Mouse (Mus musculus): ENCODE data around the gene Hoxd13. TPM values are rescaled to one million over a fixed set of nuclear protein-coding genes. Genes with fewer than 3 reads are reported as not detected.

The Hoxd13 gene
- total RNA-seq, 2 experiments from 2014 or later = not detected

DNA sequence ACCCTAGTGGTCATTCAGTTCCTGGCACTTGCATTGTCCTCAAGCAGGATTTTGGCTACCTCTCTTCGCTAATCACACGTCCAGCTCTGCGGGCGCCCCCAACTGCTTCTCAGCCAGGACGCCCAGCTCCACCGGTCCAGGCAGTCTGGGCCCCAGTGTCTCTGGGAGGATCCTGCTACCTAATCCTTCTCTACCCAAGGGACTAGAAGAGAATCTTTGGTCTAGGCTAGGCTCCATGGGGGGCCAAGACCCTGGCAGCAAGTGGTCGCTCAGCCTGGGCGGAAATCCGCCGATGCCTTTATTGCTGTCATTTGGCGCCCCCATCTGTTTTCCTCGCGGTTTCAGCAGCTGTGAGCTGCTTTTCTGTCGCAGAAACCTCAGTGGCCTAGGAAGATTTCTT, 6.4 kb upstream of the Hoxd13 start:
- peak in 1 of 2 experiments; percentile 61 for DNase-seq

DNA sequence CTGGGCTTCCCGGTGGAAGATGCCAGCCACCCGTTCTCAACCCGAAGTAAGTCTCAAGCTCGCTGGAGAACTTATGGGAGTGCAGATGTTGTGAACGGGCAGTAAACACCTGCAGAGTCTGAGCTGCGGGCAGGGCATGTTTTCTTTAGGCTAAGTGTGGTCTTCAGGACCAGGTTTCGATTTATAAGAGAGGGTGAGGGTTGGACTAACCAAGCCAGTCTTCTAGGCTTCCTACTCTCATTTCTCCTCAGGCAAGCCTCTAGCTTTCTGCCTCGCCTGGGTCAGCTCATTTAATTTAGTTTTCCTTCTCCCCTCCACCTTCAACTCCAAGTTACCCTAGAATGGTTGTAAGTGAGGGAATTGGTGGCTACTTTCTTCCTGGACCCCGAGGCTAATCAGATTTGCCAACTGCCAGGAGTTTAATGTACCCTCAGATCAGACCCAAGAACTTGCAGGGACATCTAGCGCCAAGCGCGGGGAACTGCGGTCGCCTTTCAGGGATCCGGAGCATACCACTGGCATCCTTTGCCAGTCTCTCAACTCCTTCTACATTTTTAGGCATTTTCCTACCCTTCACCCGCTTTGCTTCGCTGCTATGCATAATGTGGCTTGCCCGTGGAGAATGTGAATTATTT, 4.7 kb upstream of the Hoxd13 start:
- no peak for DNase-seq

DNA sequence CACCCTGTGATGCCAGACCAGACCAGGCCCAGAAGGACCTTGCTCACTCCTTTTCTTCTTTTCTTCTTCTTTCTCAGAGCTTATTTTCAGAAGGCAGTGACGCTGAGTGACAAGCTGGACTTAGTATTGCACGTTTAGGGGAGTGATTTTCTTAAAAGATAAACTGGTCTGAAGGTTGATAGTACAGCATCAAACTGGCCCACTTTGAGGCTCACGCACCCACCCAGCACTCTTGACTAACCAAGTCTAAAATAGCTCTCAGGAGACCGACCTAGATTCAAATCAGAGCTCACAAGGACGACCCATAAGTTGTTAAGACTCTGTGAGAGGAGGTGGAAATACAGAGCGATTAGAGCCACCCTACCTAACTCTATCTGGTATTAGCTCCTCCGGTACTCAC, 1.7 kb upstream of the Hoxd13 start:
- DNase-seq = no peak

DNA sequence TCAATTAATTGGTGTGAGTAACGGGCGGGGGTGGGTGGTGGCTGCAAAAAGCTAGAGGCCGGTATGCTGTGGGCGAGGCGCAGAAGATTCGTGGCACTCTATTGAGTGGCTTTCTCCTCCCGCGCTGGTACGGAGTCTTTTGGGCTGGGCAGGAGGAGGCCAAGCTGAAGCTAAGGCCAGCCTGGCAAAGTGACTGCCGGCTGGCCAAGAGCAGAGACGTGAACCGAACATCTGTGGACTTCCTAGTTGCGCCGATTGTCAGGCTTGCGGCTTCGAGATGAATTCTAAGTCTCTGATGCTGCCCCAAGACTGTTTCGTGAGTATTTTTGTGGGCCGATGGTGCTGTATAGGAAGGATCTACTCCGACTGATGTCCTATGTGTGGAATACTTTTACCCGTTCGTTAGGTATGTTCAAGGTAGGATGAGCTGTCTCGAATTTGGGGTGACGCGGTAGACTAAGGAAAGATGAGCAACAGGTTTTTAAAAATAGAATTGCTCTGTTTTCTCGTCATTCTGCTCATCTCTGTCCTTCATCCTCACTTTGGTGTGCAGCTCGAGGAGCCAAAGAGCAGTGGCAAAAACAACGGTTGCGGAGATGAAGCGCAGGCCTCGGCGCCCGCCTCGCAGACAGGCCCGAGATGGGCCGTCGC, 794 bp upstream of the Hoxd13 start:
- DNase-seq = no peak

DNA sequence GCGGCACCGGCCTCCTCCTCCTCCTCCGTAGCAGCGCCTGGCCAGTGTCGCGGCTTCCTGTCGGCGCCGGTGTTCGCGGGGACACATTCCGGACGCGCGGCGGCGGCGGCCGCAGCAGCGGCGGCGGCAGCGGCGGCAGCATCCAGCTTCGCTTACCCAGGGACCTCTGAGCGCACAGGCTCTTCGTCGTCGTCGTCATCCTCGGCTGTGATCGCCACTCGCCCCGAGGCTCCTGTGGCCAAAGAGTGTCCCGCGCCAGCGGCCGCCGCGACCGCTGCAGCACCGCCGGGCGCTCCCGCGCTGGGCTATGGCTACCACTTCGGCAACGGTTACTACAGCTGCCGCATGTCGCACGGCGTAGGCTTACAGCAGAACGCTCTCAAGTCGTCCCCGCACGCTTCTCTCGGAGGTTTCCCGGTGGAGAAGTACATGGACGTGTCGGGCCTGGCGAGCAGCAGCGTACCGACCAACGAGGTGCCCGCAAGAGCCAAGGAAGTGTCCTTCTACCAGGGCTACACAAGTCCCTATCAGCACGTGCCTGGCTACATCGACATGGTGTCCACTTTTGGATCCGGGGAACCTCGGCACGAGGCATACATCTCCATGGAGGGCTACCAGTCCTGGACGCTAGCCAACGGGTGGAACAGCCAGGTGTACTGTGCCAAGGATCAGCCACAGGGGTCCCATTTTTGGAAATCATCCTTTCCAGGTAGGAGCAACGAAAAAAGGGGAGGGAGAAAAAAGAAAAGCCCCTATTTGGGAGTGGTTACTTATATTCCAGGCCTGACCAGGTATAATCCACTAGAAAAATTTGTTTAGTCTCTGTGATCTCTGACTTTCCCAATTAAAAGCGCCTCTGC, 490 bp downstream of the Hoxd13 start:
- no peak for DNase-seq

DNA sequence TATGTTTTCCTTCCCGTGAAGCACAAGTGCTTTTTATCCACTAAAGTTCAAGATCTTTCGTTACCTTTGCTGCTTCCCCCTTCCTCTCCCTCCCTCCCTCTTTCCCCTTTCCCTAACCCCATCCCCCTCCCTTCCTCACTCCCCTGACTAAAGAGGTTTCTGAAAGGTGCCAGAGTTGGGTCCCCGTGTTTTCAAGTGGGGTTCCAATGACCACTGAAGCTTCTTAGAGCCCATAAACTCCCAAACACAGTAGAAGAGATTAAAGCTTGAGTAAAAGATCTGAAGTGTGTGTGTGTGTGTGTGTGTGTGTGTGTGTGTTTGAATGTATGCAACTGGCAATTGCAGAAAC, 1.1 kb downstream of the Hoxd13 start:
- no peak for DNase-seq

DNA sequence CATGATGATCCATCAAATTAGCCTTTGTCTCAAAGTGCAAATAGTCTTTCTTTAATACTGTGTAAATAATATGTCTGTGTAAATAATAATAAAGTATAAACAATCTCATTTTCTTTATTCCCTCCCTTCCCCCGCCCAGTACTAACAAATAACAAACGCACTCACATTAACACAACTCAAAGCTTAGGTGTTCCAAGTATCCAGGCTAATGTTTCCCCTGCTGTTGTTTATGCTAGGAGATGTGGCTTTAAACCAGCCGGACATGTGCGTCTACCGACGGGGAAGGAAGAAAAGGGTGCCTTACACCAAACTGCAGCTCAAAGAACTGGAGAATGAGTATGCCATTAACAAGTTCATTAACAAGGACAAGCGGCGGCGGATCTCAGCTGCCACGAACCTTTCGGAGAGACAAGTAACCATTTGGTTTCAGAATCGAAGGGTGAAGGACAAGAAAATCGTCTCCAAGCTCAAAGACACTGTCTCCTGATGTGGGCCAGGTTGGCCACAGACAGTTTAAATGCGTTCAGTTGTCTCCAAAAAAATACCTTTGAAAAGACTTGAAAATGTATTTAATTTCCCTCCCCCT, 1.6 kb downstream of the Hoxd13 start:
- DNase-seq = no peak

DNA sequence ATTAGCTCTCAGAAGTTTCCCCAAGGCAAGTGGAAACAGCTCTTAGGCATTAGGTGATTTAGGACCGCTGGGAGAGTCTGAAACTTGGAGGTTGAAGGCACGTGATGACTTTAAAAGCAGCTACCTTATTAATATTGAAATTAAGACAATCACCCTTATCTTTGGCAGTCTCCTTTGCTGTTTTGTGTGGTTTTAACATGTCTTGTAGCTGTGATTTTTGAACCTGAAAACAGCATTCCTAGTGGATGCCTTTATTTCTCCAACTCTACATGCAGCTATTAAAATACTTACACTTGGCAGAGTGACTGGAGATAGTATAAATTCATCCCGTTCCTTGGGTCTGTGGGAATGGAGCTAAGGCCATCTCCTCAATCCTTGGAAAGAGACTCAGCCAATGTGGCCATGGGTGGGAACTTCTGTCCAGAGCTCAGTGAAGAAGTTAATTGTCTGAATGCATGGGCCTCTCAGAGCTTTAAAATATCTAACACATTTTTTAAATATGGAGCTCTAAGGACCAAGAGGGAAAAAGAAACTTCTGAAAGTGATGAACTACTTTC, 2.6 kb downstream of the Hoxd13 start:
- DNase-seq = no peak

DNA sequence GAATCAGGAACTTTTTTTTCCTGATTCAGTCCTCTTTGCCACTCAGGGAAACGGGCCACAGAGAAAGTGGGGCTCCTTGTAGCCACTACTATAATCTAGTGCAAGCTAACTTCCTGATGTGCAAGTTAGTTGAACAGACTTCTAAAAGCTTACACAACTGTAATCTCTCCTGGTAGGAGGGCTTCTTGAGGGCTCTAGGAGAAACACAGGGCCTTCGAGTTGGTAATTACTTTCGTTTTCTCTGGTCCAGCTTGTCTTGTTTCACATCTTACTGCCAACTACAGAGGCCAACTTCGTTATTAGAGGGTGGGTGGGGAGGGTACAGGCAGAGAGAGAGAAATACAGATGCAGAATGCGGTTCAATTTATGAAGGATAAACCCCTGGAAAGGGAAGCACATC, 3.7 kb downstream of the Hoxd13 start:
- DNase-seq = no peak

DNA sequence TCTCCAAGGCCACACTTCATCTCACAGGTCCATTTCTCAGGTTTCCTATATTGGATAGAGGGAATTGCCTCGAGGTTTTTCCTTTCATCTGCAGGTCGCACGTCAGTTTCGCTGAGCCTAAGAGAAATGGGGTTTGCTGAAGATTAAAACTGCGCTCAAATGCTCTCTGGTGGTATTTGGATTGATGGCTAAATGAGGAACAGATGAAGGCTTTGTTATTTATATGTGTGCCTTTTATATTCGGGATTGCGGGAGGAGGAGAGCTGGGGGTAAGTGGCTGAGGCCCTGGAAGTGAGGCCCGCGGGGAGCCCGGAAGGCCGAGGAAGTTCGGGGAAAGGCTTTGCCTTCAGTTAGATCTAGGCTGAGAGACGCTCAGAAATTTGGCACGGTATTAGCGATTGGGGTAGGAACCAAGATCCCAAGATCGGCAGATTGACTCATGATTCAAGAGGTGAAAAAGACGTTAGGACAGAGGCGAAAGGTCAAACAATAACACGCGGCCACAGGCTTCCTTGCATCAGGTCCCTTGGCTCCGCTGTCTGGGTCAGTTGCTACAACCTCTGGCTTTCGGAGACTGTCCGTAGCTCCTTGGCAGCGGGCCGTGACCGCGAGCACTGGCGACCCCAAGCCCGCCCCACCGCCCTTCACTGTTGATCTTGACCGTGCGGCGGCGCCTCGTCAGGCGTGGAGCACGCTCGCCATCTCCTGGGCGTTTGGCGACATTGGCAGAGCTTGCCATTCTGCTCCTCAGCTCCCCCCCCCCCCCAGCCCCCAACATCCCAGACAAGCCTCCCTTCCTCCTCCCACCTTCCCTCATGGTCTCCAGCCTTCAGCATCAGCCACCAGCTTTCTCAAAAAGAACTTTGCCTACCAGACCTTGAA, 4.6 kb downstream of the Hoxd13 start:
- DNase-seq = no peak

DNA sequence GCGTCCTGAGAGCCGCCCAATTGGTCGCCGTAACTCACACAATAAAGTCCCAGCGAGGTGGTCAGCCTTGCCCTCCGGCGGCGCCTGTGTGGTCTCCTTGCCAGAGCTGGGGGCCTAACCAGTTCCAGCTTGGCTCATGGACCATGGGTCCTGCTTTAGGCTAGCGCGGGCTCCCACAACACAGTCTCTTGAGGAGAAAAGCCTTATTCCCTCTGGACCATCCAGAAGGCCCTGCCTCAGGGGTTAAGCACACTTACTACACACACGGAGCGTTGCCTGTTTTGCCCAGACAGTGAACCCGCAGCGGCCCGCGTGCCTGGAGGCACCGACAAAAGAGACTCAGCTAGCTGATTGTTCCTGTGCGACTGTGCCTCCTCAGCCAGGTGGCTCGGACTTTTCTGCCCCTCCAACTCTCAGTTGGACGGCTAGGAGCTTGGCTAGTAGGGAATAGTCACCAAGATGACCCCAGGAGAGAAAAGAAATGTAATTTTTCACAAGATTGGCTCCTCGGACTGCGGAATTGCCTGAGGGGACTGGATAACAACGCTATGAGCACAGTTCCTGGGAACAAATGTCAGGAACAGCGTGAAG, 5.8 kb downstream of the Hoxd13 start:
- no peak for DNase-seq

DNA sequence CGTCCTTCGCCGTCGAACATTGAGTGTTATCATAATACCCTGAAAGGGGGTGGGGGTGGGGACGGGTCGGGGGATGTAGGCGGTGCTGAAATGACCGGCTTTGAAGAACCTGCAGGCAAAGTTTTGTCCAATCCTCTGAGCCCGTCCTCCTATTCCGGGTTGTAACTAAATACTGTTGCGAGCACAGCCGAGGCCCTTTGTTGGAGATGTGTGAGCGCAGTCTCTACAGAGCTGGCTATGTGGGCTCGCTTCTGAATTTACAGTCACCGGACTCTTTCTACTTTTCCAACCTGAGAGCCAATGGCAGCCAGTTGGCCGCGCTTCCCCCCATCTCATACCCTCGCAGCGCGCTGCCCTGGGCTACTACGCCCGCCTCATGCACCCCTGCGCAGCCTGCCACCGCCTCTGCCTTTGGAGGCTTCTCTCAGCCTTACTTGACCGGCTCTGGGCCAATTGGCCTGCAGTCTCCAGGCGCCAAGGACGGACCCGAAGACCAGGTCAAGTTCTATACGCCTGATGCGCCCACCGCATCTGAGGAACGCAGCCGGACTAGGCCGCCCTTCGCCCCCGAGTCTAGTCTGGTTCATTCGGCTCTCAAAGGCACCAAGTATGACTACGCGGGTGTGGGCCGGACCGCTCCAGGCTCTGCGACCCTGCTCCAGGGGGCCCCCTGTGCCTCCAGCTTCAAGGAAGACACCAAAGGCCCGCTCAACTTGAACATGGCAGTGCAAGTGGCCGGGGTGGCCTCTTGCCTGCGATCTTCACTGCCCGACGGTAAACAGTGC, 7.0 kb downstream of the Hoxd13 start, which contains the start of gene Hoxd12:
Gene Hoxd12 (plus strand): TSS at position 133 of the 785 bp plus-strand sequence.
- no peak for DNase-seq

DNA sequence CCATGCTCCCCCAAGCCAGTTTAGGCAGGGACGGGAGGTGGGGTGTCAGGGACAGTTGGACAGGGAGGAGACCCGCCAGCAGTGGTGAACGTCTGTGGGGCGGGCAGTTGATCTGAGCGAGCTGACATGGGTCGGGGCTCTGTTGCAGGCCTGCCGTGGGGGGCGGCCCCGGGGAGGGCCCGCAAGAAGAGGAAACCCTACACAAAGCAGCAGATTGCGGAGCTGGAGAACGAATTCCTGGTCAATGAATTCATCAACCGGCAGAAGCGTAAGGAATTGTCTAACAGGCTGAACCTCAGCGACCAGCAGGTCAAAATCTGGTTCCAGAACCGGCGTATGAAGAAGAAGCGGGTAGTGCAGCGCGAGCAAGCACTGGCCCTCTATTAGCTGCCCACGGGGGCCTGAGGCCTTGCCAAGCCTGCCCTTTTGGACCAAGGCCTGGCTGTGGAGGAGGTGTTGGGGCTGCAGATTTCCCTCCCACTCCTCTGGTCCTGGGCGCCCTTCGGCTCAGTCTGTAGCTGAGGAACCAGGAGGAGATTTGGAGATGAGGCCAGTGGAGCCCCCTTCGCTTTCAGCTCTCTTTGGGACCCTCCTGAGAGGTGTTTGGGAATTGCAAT, 7.7 kb downstream of the Hoxd13 start:
- DNase-seq = no peak

DNA sequence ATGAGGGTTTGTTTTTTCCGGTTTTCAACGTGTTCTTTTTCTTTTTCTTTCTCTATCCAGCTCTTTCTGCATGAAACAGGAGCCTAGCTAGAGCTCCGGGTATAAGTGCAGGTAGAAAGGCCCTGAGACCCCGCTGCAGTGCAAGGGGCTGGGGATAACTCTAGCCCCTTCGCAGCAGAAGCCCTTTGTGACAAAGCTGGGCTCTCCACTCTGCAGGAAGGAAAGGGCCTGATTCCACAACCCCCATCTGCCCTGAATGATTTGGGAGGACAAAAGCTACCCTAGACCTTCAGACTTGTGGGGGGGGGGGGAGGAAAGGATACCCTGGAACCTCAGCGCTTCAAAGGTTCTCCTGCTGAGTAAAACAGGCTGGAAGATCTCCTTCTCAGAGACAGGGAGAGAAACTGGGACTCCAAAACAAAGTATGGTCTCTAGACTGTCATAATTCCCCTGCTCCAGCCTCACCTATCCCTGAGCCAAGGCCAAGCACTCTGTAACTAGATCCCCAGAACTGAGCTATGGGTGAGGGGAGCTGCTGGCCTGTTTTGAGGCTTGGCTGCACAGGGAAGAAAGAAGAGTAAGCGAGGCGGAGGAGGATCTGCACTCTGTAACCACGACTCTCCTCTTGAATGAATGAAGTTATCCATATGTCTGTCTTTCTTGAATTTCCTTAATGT, 8.4 kb downstream of the Hoxd13 start:
- DNase-seq = no peak

DNA sequence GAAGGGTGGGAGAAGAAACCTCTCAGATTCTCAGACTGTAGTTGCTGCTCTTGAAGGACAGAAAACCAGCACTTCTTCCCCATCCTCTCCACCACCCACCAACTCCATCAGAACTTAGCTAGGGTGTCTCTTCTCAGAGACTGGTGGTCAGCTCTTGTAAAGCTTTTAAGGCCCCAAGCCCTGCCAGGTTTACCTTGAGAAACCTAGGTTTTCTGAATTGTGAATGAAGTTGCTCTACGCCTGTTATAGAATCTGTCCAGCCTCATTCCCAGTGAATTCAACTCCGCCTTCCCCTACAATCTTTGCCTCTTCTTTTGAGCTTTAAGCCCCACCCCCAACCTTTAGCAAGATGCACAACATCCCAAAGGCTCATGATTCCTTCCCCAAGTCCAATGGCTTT, 9.0 kb downstream of the Hoxd13 start:
- no peak for DNase-seq

DNA sequence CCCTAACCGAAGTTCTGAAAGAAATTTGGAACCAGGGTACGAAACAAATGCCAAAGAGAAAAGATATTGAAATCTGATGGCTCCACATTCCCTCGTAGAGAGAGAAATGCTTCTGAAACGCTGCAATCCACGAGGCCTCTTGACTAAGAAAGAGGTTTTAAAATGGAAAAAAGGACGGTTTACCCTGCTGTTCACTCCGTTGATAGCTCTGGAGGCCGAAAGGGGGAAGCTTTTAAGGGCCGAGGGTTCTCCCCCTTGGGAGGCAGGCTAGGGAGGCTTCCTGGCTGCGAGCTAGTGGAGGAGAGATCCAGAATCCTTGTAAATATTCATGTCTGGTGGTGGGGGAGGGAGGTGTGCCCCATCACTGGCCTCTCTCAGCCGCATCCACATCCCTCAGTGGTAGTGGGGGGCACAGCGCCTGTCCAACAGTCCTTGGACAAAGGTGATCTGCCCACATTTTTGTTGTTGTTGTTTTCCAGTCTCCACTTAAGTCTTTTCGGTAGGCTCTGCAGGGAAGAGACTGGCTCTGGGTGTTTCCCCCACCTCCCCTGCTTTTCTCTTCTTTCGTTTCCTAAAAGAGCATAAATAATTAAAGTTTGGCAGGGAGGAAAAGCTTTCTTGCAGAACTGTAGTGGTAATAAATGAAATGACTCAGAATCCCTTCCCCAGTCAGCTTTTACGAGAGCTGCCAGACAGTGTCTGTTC, 10.9 kb downstream of the Hoxd13 start, which contains the start of gene Hoxd11:
Gene Hoxd11 (plus strand): TSS at position 667 of the 705 bp plus-strand sequence.
- no peak for DNase-seq

DNA sequence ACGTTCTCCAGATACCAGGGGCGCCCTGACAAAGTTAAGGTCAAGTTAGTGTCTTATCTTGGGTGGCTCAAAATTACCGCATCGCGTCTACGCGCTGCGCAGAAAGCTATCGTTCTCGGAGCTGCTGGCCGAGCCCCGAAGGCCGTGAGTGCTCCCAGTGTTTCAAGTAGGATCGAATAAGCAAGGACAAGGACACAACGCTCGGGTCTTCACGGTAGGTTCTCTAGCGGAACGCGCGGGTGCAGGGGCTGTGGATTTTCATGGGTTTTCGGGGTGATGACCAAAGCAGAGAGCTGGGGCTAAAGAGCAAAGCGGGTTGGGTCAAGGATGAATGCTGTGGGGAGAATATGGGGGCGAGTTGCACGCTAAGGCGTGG, 11.5 kb downstream of the Hoxd13 start:
- no peak for DNase-seq

DNA sequence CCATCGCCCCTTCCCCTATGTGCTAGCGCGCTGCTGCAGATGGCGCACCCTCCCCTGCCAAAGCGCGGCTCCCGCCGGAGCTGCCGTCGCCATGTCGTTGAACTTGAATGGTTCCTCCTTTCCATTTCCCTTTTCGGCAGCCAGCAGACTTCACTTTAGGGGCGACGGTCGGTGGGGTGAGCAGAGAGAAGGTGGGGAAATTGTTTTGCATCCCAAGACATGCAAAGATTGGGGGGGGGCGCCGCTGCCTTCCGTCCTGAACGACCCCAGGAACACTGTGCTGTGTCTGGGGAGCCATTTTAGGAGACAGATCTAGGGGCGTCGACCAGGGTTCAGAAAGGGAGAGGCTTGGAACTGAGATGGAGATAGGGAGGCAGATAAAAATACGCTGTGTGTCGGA, 11.9 kb downstream of the Hoxd13 start:
- no peak for DNase-seq

Measured in heart, adult 18-20 months (tissue).